Mouse (Mus musculus): Measurements from ENCODE around the gene Ing2. TPM values are rescaled to one million over a fixed set of nuclear protein-coding genes. Genes with fewer than 3 reads are reported as not detected.
A peak's percentile ranks its signal among the peaks of the same experiment; 100 is the strongest.

Ing2 gene
- polyA plus RNA-seq, 1 experiment from 2014 or later, result 7.5 TPM

GRCm38 (mm10) chr8:47673317-47674139 is 1.8 kb downstream of the Ing2 start:
- under 1% methylated on average over 53 of the region's 53 CpGs for WGBS
- peaks cover 6% of the 10 kb centered on the region for H3K36me3 ChIP-seq (ENCODE audit: poor library complexity, severe bottlenecking)
- peak overlapping the region; percentile 80 for H3K27ac ChIP-seq
- peak; percentile 70 for ATAC-seq
- peak overlapping the region; percentile 81 for H3K4me2 ChIP-seq
- no peaks in the 10 kb centered on the region for H3K9me3 ChIP-seq (replicated peaks)
- H3K4me1 ChIP-seq, result peaks cover 15% of the 10 kb centered on the region; the same call in 1 of the 2 replicates
- peak overlapping the region; percentile 96 for H3K4me3 ChIP-seq
- H3K27me3 ChIP-seq, result no peaks in the 10 kb centered on the region
- H3K9ac ChIP-seq, result peak overlapping the region; percentile 86

DNA sequence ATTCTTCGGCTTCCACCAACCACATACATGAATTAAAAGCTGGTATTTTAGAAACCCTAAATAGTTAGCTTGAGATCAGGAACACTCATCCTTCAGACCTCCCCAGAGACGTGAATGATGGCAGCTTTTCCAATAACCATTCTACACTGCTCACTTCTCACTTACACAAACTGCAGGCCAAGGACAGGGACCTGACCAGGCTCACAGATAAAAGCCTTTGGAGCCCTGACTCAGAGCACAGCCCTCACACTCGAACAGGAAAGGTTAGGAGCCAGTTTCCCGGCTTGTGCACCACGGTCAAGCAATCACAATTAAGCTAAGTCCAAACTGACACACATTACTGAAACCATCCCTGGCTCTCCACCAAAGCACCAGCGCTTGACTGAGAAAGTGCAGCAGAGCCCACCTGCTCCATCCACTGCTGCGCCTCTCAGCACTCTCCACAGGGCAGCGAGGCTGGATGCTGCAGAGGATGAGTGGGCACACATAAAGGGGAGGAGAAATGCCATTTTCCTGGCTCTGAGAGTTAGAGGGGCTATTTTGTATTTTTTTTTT is 11.0 kb downstream of the Ing2 start:
- ATAC-seq, result no peak
- no peaks in the 10 kb centered on the region for H3K4me1 ChIP-seq

GRCm38 (mm10) chr8:47663201-47663600 is 12.2 kb downstream of the Ing2 start:
- no peaks in the 10 kb centered on the region for H3K27me3 ChIP-seq
- H3K4me2 ChIP-seq, result no peak overlapping the region
- H3K9ac ChIP-seq, result no peak overlapping the region
- H3K4me1 ChIP-seq, result no peaks in the 10 kb centered on the region
- 84% methylated on average over 5 of the region's 5 CpGs for WGBS
- H3K4me3 ChIP-seq, result no peak overlapping the region
- peaks cover 11% of the 10 kb centered on the region; the same call in 1 of the 2 replicates for H3K36me3 ChIP-seq (ENCODE audit: poor library complexity, severe bottlenecking)
- no peak for ATAC-seq
- H3K9me3 ChIP-seq (replicated peaks), result no peaks in the 10 kb centered on the region
- H3K27ac ChIP-seq, result no peak overlapping the region

More for the DNA sequence above, 11.0 kb downstream of the Ing2 start:
- 90% methylated on average over 8 of the region's 8 CpGs for WGBS
- Histone ChIP-seq H3K4me3 (no peak overlapping the region), H3K27ac (no peak overlapping the region), H3K4me2 (no peak overlapping the region), H3K27me3 (no peaks in the 10 kb centered on the region), H3K36me3 (ENCODE audit: poor library complexity, severe bottlenecking) (peaks cover 18% of the 10 kb centered on the region), H3K9ac (no peak overlapping the region), H3K9me3 (replicated peaks) (no peaks in the 10 kb centered on the region)

DNA sequence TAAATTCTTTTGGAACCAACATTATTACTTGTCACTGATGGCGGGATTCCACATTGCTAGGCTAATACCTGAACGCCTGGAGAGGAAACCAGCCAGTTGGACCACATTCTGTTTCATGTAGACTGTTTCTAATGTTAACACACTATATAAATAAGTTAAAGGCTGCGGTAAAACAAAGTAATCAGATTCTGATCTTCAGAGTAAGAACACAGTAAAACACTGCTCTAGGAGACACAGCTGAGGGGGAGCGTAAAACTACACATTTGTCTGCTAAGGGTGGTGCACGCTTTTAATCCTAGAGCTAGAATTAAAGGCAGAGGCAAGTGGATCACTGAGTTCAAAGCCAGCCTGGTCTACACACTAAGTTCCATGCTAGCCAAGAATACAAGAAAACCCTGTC is 12.6 kb downstream of the Ing2 start:
- peaks cover 6% of the 10 kb centered on the region; the same call in 1 of the 2 replicates for H3K36me3 ChIP-seq (ENCODE audit: poor library complexity, severe bottlenecking)
- H3K4me2 ChIP-seq, result no peak overlapping the region
- no peak overlapping the region for H3K27ac ChIP-seq
- H3K27me3 ChIP-seq, result no peaks in the 10 kb centered on the region
- WGBS, result 97% methylated on average over 5 of the region's 5 CpGs
- H3K4me3 ChIP-seq, result no peak overlapping the region
- no peak overlapping the region for H3K9ac ChIP-seq
- ATAC-seq, result no peak
- no peaks in the 10 kb centered on the region for H3K9me3 ChIP-seq (replicated peaks)
- H3K4me1 ChIP-seq, result no peaks in the 10 kb centered on the region

- Histone ChIP-seq H3K9ac (no peak overlapping the region), H3K36me3 (ENCODE audit: poor library complexity, severe bottlenecking) (no peaks in the 10 kb centered on the region), H3K4me2 (no peak overlapping the region), H3K9me3 (replicated peaks) (no peaks in the 10 kb centered on the region), H3K4me1 (no peaks in the 10 kb centered on the region), H3K4me3 (no peak overlapping the region), H3K27ac (no peak overlapping the region), H3K27me3 (no peaks in the 10 kb centered on the region)
- no peak for ATAC-seq
- WGBS, result 92% methylated on average over 7 of the region's 7 CpGs
Measured at GRCm38 (mm10) chr8:47660394-47660793, 15.0 kb downstream of the Ing2 start.

GRCm38 (mm10) chr8:47659463-47659862 is 15.9 kb downstream of the Ing2 start:
- Histone ChIP-seq H3K27me3 (no peaks in the 10 kb centered on the region), H3K9me3 (replicated peaks) (no peaks in the 10 kb centered on the region), H3K9ac (no peak overlapping the region), H3K4me3 (no peak overlapping the region), H3K27ac (no peak overlapping the region), H3K36me3 (ENCODE audit: poor library complexity, severe bottlenecking) (no peaks in the 10 kb centered on the region), H3K4me2 (no peak overlapping the region), H3K4me1 (no peaks in the 10 kb centered on the region)
- no peak for ATAC-seq
- 93% methylated on average over 5 of the region's 5 CpGs for WGBS

DNA sequence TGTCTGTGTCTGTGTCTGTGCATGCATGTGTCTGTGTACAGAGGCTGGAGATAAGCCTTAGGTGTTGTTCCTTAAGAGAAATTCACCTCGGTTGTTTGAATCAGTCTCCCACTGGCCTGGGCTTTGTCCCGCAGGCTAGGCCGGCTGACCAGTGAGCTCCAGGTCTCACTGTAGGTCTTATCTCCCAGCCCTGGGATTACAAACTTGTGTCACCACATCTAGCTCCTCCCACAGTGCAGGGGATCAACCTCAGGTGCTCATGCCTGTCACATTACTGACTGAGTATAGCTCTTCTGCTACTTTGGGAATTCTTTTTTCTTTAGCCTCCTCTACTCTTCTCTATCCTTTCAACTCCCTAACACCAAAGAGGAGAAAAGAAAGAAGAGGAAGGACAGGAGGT is 20.9 kb downstream of the Ing2 start:
- ATAC-seq, result no peak
- Histone ChIP-seq H3K4me1 (no peaks in the 10 kb centered on the region), H3K36me3 (ENCODE audit: poor library complexity, severe bottlenecking) (no peaks in the 10 kb centered on the region), H3K9me3 (replicated peaks) (no peaks in the 10 kb centered on the region), H3K4me2 (no peak overlapping the region), H3K4me3 (no peak overlapping the region), H3K27me3 (no peaks in the 10 kb centered on the region), H3K27ac (no peak overlapping the region), H3K9ac (no peak overlapping the region)
- WGBS, result 64% methylated on average over 3 of the region's 3 CpGs

DNA sequence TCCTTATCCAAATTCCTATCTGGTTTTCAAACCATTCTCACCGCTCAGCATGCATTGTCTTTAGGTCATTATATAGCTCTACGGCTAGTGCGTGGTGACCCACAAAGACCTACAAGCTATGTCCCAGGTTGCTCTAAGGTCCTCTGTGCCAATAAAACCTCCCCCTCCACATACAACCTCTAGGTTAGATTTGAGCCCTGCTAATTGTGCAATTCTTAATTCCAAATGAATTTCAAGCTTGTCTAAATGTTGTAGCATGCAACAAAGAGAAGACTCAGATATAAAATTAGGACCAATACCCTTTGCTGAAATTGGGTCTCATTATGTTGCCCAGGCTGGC is 22.6 kb downstream of the Ing2 start:
- no peak overlapping the region for H3K9ac ChIP-seq
- no peaks in the 10 kb centered on the region for H3K27me3 ChIP-seq
- no peak overlapping the region for H3K27ac ChIP-seq
- no peak overlapping the region for H3K4me2 ChIP-seq
- 0 out of 2 replicates have a peak, but pooled peaks cover 1% of the 10 kb centered on the region for H3K9me3 ChIP-seq (replicated peaks)
- 82% methylated on average over 3 of the region's 3 CpGs for WGBS
- ATAC-seq, result no peak
- no peaks in the 10 kb centered on the region for H3K36me3 ChIP-seq (ENCODE audit: poor library complexity, severe bottlenecking)
- H3K4me1 ChIP-seq, result no peaks in the 10 kb centered on the region
- H3K4me3 ChIP-seq, result no peak overlapping the region

DNA sequence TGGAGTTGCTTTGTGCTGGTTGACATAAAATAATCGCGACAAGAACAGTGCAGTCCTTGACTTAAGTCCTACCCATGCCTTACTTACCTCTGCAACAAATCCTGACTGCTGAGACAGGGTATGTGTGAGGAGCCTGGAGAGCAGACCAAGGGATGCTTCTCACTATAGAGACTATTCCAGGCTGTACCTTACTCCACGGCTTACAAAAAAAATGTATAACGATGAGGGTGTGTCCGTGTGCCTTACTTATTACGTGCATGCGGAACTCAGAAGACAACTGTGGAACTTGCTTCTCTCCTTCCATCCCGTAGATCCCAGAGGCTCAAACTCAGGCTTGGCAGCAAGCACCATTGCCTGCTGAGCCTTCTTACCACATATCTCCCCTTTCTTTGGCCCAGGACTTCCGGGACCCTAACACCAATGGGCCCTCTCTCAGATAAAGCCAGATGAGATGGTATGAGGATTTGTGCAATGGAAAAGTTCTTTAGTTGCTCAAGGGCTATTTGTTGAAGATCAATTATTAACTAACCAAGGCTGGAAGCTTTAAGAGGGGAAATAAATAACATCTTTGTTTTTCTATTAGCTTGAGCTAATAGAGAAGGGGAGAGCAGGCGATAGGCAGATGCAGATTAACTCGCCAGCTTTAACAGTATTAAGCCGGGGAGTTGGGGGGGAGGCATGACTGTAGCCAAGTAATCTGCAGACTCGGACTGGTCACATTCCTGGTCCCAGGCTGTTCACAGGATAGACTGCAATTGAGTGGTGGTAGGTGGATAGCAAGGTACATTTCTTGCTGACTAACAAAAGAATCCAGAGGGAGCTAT is 23.2 kb downstream of the Ing2 start:
- H3K36me3 ChIP-seq (ENCODE audit: poor library complexity, severe bottlenecking), result no peaks in the 10 kb centered on the region
- H3K4me3 ChIP-seq, result no peak overlapping the region
- H3K4me2 ChIP-seq, result no peak overlapping the region
- no peaks in the 10 kb centered on the region for H3K27me3 ChIP-seq
- H3K27ac ChIP-seq, result no peak overlapping the region
- H3K9ac ChIP-seq, result no peak overlapping the region
- ATAC-seq, result no peak
- peaks cover 5% of the 10 kb centered on the region; the same call in 1 of the 2 replicates for H3K9me3 ChIP-seq (replicated peaks)
- 84% methylated on average over 13 of the region's 13 CpGs for WGBS
- no peaks in the 10 kb centered on the region for H3K4me1 ChIP-seq

GRCm38 (mm10) chr8:47650853-47651252 is 24.5 kb downstream of the Ing2 start:
- ATAC-seq, result no peak
- 79% methylated on average over 4 of the region's 4 CpGs for WGBS

DNA sequence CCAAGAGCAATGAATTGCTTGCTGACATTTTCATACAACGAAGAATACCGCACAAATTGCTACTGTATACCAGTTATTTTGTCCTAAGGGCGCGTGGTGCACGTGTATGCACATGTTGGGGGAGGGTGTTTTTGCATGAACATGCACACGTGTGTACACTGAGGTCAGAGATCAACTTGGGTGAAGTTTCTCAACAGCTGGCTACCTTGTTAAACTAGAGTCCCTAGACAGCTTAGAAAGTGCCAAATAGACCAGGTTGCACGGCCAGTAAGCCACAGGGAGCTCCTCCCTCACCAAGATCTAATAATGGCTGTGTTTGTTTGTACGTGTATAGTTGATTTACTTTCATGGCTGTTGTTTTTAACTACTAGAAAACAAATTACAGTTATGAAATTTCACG is 25.8 kb downstream of the Ing2 start:
- ATAC-seq, result no peak
- Histone ChIP-seq H3K9ac (no peak overlapping the region), H3K9me3 (replicated peaks) (peaks cover 13% of the 10 kb centered on the region), H3K27ac (no peak overlapping the region), H3K4me1 (no peaks in the 10 kb centered on the region), H3K36me3 (ENCODE audit: poor library complexity, severe bottlenecking) (no peaks in the 10 kb centered on the region), H3K4me2 (no peak overlapping the region), H3K27me3 (no peaks in the 10 kb centered on the region), H3K4me3 (no peak overlapping the region)
- 91% methylated on average over 9 of the region's 9 CpGs for WGBS

More at GRCm38 (mm10) chr8:47650853-47651252, 24.5 kb downstream of the Ing2 start:
- H3K27me3 ChIP-seq, result no peaks in the 10 kb centered on the region
- H3K36me3 ChIP-seq (ENCODE audit: poor library complexity, severe bottlenecking), result no peaks in the 10 kb centered on the region
- H3K4me3 ChIP-seq, result no peak overlapping the region
- H3K27ac ChIP-seq, result no peak overlapping the region
- no peak overlapping the region for H3K9ac ChIP-seq
- H3K4me2 ChIP-seq, result no peak overlapping the region
- no peaks in the 10 kb centered on the region for H3K4me1 ChIP-seq
- H3K9me3 ChIP-seq (replicated peaks), result peaks cover 13% of the 10 kb centered on the region

- no peaks in the 10 kb centered on the region for H3K36me3 ChIP-seq (ENCODE audit: poor library complexity, severe bottlenecking)
- no peaks in the 10 kb centered on the region for H3K27me3 ChIP-seq
- peaks cover 13% of the 10 kb centered on the region for H3K9me3 ChIP-seq (replicated peaks)
- peaks cover 18% of the 10 kb centered on the region for H3K4me1 ChIP-seq
- peak; percentile 97 for ATAC-seq
- H3K27ac ChIP-seq, result peak overlapping the region; percentile 68
- WGBS, result 16% methylated on average over 9 of the region's 9 CpGs
- peak overlapping the region; percentile 36 for H3K4me2 ChIP-seq
- H3K4me3 ChIP-seq, result no peak overlapping the region
- no peak overlapping the region for H3K9ac ChIP-seq
Measured at GRCm38 (mm10) chr8:47642514-47643064, 32.8 kb downstream of the Ing2 start.

Data from forebrain, embryonic 13.5 days (tissue).